In the genomic region with DNA sequence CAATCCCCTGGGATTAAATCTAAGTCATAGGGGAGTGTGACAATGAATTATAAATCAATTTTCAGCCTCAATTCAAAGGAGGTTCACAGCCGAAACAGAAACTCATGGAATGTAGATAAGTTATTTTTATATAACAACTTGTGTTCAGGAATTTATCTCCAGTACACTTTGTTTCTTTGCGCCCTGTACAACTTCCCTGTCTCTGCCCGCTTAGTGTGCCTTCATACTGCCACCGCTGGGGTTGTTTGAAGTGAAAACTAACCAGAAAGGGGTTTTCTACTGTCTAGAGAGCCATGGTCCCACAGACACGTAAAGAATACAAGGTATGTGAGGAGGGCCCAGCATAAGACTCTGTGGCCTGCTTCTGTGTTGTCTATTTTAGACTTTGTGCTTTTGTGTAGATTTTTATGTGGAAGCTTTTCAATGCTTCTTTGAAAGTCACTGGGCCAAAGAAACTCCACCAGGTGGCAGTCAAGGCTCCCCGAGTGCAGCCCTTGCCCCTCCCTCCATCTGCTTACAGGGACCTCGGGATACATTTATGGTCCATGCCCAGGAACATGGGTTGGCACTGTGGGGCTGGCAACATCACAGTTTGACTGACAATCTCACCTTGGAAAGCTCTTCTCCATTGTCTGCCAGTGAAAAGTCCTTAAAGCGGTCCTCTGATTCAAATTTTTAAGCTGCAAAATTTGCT, we compare ENCODE assay signal across 10 mouse cellular contexts. TPM values are rescaled to one million over a fixed set of nuclear protein-coding genes. Genes with fewer than 3 reads are reported as not detected.
A peak's percentile ranks its signal among the peaks of the same experiment; 100 is the strongest.
DNase-seq lines count a peak whose midpoint lies in the region; ATAC-seq and TF ChIP-seq lines count a peak whose summit lies in the region.
"Had no signal": no experiment of that assay in that cellular context is flagged by ENCODE, and none has a peak within 500 bp of the region (broad histone marks: within the 10 kb centered on the region; RNA-seq: fewer than 3 reads in every experiment).

No protein-coding gene starts in this region.

- H3K4me1 ChIP-seq in midbrain, postnatal 0 days (ENCODE audit: insufficient read depth, low read length) = no peaks in the 10 kb centered on the region
- H3K4me1 ChIP-seq in midbrain, embryonic 13.5 days (replicated peaks) = no peaks in the 10 kb centered on the region
- H3K4me1 ChIP-seq: embryonic facial prominence, embryonic 15.5 days; neural tube, embryonic 12.5 days had no signal

- 66% methylated on average over 8 of the region's 8 CpGs for WGBS in midbrain, postnatal 0 days
- 71% methylated on average over 8 of the region's 8 CpGs for whole genome bisulfite sequencing in midbrain, embryonic 13.5 days

- H3K9me3 ChIP-seq in midbrain, postnatal 0 days (ENCODE audit: low read length) = no peaks in the 10 kb centered on the region
- no peaks in the 10 kb centered on the region for H3K9me3 ChIP-seq in midbrain, embryonic 13.5 days
- H3K9me3 ChIP-seq: embryonic facial prominence, embryonic 15.5 days; neural tube, embryonic 12.5 days had no signal

- H3K4me3 ChIP-seq in midbrain, postnatal 0 days (ENCODE audit: low read depth, low read length) = no peak overlapping the region
- no peak overlapping the region for H3K4me3 ChIP-seq in midbrain, embryonic 13.5 days (replicated peaks)
- H3K4me3 ChIP-seq: embryonic facial prominence, embryonic 15.5 days; neural tube, embryonic 12.5 days had no signal

- no peak for DNase-seq in frontal cortex, postnatal 14 days (ENCODE audit: low spot score in 2 of 2)
- peak; percentile 55 for DNase-seq in midbrain, postnatal 0 days (ENCODE audit: low spot score)
- DNase-seq in embryo, embryonic 9.5 days (ENCODE audit: extremely low spot score) = peak; percentile 45
- DNase-seq in left cerebral cortex, postnatal 14 days (ENCODE audit: low spot score in 2 of 2) = peak; percentile 53 to 70
- no peak for DNase-seq in urinary bladder, postnatal 4 days (ENCODE audit: low spot score in 2 of 2)

- no peaks in the 10 kb centered on the region for H3K36me3 ChIP-seq in midbrain, postnatal 0 days (ENCODE audit: insufficient read depth, low read length)
- no peaks in the 10 kb centered on the region for H3K36me3 ChIP-seq in midbrain, embryonic 13.5 days
- H3K36me3 ChIP-seq: embryonic facial prominence, embryonic 15.5 days; neural tube, embryonic 12.5 days had no signal

- H3K27ac ChIP-seq in midbrain, postnatal 0 days (ENCODE audit: low read depth, low read length) = no peak overlapping the region
- no peak overlapping the region for H3K27ac ChIP-seq in midbrain, embryonic 13.5 days
- H3K27ac ChIP-seq: embryonic facial prominence, embryonic 15.5 days; neural tube, embryonic 12.5 days had no signal

- H3K27me3 ChIP-seq in midbrain, postnatal 0 days (ENCODE audit: insufficient read depth, low read length) = no peaks in the 10 kb centered on the region
- H3K27me3 ChIP-seq in midbrain, embryonic 13.5 days = no peaks in the 10 kb centered on the region
- H3K27me3 ChIP-seq: embryonic facial prominence, embryonic 15.5 days; neural tube, embryonic 12.5 days had no signal

- H3K4me2 ChIP-seq in midbrain, postnatal 0 days (ENCODE audit: low read depth, low read length, poor library complexity, severe bottlenecking) = no peak overlapping the region
- no peak overlapping the region for H3K4me2 ChIP-seq in midbrain, embryonic 13.5 days (replicated peaks)
- H3K4me2 ChIP-seq: embryonic facial prominence, embryonic 15.5 days; neural tube, embryonic 12.5 days had no signal

- no peak overlapping the region for H3K9ac ChIP-seq in midbrain, postnatal 0 days (replicated peaks; ENCODE audit: low read length, poor library complexity, severe bottlenecking)
- no peak overlapping the region for H3K9ac ChIP-seq in midbrain, embryonic 13.5 days (replicated peaks)
- H3K9ac ChIP-seq: embryonic facial prominence, embryonic 15.5 days; neural tube, embryonic 12.5 days had no signal

- ATAC-seq in frontal cortex, adult (ENCODE audit: low TSS enrichment) = peak; percentile 67
- no peak for ATAC-seq in midbrain, postnatal 0 days (ENCODE audit: low FRiP score)
- no peak for ATAC-seq in midbrain, embryonic 13.5 days
- ATAC-seq in activated CD4-positive, CD25-positive, alpha-beta regulatory T cell, adult 4 months = no peak

- peak; percentile 63 for TF ChIP-seq CTCF in midbrain, postnatal 0 days (IDR thresholded peaks at IDR 0.05)

- intact Hi-C loops in left cerebral cortex, postnatal 14 days (cut with DNase I) = loop anchor here (2.0 kb wide), 1 partner anchor 227 kb away; no protein-coding TSS in a partner anchor

RNA-seq across cellular contexts. Expression of a gene that starts 23.4 kb away (rescaled TPM):
- total RNA-seq in midbrain, postnatal 0 days (2014; rRNA removed) = 11.8 and 12.3 TPM in 2 replicates
- 16.6 and 17.6 TPM in 2 replicates for polyA plus RNA-seq in midbrain, postnatal 0 days (2015; fragmentation: Nextera tagmentation; extraction: Ambion mirVana)
- polyA plus RNA-seq in midbrain, embryonic 13.5 days (2015; fragmentation: Nextera tagmentation; extraction: Ambion mirVana) = 6.1 and 6.7 TPM in 2 replicates
- 10 to 100 TPM; 46.9 to 48.8 TPM for total RNA-seq in left cerebral cortex, postnatal 14 days (2021)
- polyA plus RNA-seq in activated CD4-positive, CD25-positive, alpha-beta regulatory T cell, adult 4 months (2017; shearing (Covaris generic)) = under 1 TPM in 1 of 2 experiments, not detected in 1; 0.41 TPM

Comparison
In these comparisons a context has a peak if more than half of its experiments do, and no peak if none do; other contexts are left out.
1. DNase-seq: peak in midbrain, postnatal 0 days (single experiment), embryo, embryonic 9.5 days (single experiment) and left cerebral cortex, postnatal 14 days (2 of 2); none in frontal cortex, postnatal 14 days (0 of 2) and urinary bladder, postnatal 4 days (0 of 2).